Mouse (Mus musculus): ENCODE measurements around the gene Barx1.

DNA sequence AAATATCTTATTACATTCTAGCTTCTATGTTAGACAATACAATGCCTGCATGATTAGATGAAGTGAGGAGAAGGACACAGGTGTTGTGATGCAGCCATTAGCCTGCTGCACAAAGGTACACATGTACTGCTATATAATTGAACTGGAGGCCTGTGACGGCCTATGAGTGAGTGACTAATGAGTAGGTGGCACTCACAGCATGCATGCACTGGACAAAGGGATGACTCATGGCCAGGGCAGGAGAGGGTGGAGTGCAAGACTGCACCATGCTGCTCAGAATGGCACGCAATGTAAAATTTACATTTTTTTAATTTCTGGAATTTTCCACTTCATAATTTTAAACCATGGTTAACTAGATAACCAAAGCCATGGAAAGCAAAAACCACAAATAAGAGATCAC is 48.3 kb upstream of the Barx1 start:
- TF ChIP-seq CTCF (IDR thresholded peaks at IDR 0.05; ENCODE audit: low read depth) (no peak), EP300 (IDR thresholded peaks at IDR 0.05; ENCODE audit: low read depth) (no peak)

Measured in liver, embryonic 14.5 days (tissue).